Mouse (Mus musculus) G1E (cell line): ENCODE results near the gene Skap1.

Source experiments
- CTCF ChIP-seq: IDR thresholded peaks from 2 replicates; pipeline ENCODE4 v1.5.1; 2012; ENCODE audit warnings: low read depth, low read length, inconsistent platforms, mixed read lengths
- GATA1 ChIP-seq: IDR thresholded peaks from 2 replicates; pipeline ENCODE4 v1.6.1; 2012; ENCODE audit warnings: borderline replicate concordance, low read length, inconsistent platforms, mixed read lengths
- TAL1 ChIP-seq: conservative IDR thresholded peaks from 2 replicates; pipeline ENCODE4 v1.6.1; 2012; ENCODE audit warnings: low read depth, low read length, inconsistent platforms, mixed read lengths

GRCm38 (mm10) chr11:96808066-96808465 lies 343.7 kb downstream of the Skap1 start:
- TF ChIP-seq CTCF (no peak), GATA1 (no peak), TAL1 (no peak)
